Mouse (Mus musculus) heart, postnatal 25 days (tissue): ENCODE results near the gene Vmn2r72. TPM values are rescaled to one million over a fixed set of nuclear protein-coding genes. Genes with fewer than 3 reads are reported as not detected.

Experiments
- DNase-seq: peaks from one replicate; pipeline ENCODE4 v3.0.0; 2022; ENCODE audit warnings: low spot score
- intact Hi-C: fragments of 180-260 bp; cut with DNase I; formaldehyde crosslinking; loops from one replicate; pipeline ENCODE4 v1.15.1; 2025
- total RNA-seq, 2 experiments: library from RNA; stranded (reverse); gene quantifications; 2 replicates each; pipeline ENCODE4 v1.2.3; 2021

Gene Vmn2r72
- not detected for total RNA-seq

DNA sequence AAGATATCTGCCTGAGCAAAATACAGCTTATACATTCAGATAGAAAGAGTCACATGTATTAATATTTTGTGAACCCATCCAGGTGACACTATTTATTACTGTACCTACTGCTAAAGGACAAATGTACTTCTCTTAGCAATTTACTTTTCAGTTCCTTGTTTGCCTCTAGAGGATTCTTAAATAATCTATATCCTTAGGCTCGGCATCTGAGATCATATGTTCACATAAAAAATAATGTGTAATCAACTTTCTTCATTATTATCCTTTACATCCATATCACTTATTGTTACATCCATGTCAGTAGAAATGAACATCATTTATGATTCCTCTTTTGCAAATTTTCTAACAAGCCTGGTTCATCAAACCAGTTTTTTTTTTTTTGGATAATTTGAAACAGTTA, at the start of gene Vmn2r72:
Gene Vmn2r72 (minus strand): TSS at position 101 of the 400 bp plus-strand sequence.
- intact Hi-C loops = no loop called here
- DNase-seq = no peak

Other genes with a start within 250 kb of the Vmn2r72 start
- gene Vmn2r71, start 192.0 kb downstream of the Vmn2r72 start, total RNA-seq = not detected
- not detected for gene Vmn2r70, start 185.9 kb downstream of the Vmn2r72 start, total RNA-seq
- not detected for gene Vmn2r73, start 121.2 kb upstream of the Vmn2r72 start, total RNA-seq
- not detected for gene Vmn2r74, start 206.5 kb upstream of the Vmn2r72 start, total RNA-seq